Mouse (Mus musculus) T-helper 2 cell (primary cell): ENCODE results near the gene Agmo.

ENCODE experiments used
- in situ Hi-C: fragments of 300-600 bp; cut with MboI, MseI; formaldehyde crosslinking; loops from one replicate; pipeline ENCODE4 v1.15.1; 2025; ENCODE audit warnings: high pct_unique_total_duplicates

Gene Agmo

GRCm38 (mm10) chr12:37241566-37242021, at the start of gene Agmo:
Gene Agmo, plus strand, starts transcription at chr12:37241641.
- in situ Hi-C loops: no loop called here

GRCm38 (mm10) chr12:37231119-37231518, 10.3 kb upstream of the Agmo start:
- in situ Hi-C loops: no loop called here

- in situ Hi-C loops: no loop called here
Observed at GRCm38 (mm10) chr12:37240975-37241565, 371 bp upstream of the Agmo start.

- in situ Hi-C loops: no loop called here
Observed at GRCm38 (mm10) chr12:37242484-37242883, 1.0 kb downstream of the Agmo start.

GRCm38 (mm10) chr12:37244876-37245275, 3.4 kb downstream of the Agmo start:
- in situ Hi-C loops: no loop called here

GRCm38 (mm10) chr12:37251688-37252087, 10.2 kb downstream of the Agmo start:
- in situ Hi-C loops: no loop called here

GRCm38 (mm10) chr12:37257099-37257498, 15.7 kb downstream of the Agmo start:
- in situ Hi-C loops: no loop called here

- in situ Hi-C loops: no loop called here
Observed at GRCm38 (mm10) chr12:37259771-37260528, 18.5 kb downstream of the Agmo start.

GRCm38 (mm10) chr12:37263685-37264084, 22.2 kb downstream of the Agmo start:
- in situ Hi-C loops: no loop called here

- in situ Hi-C loops: loop anchor here (5.0 kb wide), 1 partner anchor 46 kb away; no protein-coding TSS in a partner anchor
Observed at GRCm38 (mm10) chr12:37268636-37269152, 27.3 kb downstream of the Agmo start.

- in situ Hi-C loops: no loop called here
Observed at GRCm38 (mm10) chr12:37272660-37273059, 31.2 kb downstream of the Agmo start.

GRCm38 (mm10) chr12:37273964-37274657, 32.7 kb downstream of the Agmo start:
- in situ Hi-C loops: no loop called here

GRCm38 (mm10) chr12:37274658-37275019, 33.2 kb downstream of the Agmo start:
- in situ Hi-C loops: no loop called here

- in situ Hi-C loops: no loop called here
Observed at GRCm38 (mm10) chr12:37306956-37307466, 65.6 kb downstream of the Agmo start.

- in situ Hi-C loops: no loop called here
Observed at GRCm38 (mm10) chr12:37310786-37311185, 69.3 kb downstream of the Agmo start.

- in situ Hi-C loops: no loop called here
Observed at GRCm38 (mm10) chr12:37322860-37323259, 81.4 kb downstream of the Agmo start.

- in situ Hi-C loops: no loop called here
Observed at GRCm38 (mm10) chr12:37334987-37335386, 93.5 kb downstream of the Agmo start.

GRCm38 (mm10) chr12:37344225-37344624, 102.8 kb downstream of the Agmo start:
- in situ Hi-C loops: no loop called here

GRCm38 (mm10) chr12:37345696-37346095, 104.3 kb downstream of the Agmo start:
- in situ Hi-C loops: no loop called here

GRCm38 (mm10) chr12:37392316-37392715, 150.9 kb downstream of the Agmo start:
- in situ Hi-C loops: no loop called here

- in situ Hi-C loops: no loop called here
Observed at GRCm38 (mm10) chr12:37402541-37402940, 161.1 kb downstream of the Agmo start.

- in situ Hi-C loops: loop anchor here (25.0 kb wide), 1 partner anchor 714 kb away; no protein-coding TSS in a partner anchor
Observed at GRCm38 (mm10) chr12:37426350-37426749, 184.9 kb downstream of the Agmo start.
